Mouse (Mus musculus) heart, postnatal 0 days (tissue): ENCODE results near the gene Serpina16.

Experiments used
- CTCF ChIP-seq: IDR thresholded peaks from 2 replicates; pipeline ENCODE4 v1.5.1; 2016; ENCODE audit warnings: antibody characterized with exemption, control low read depth, low read depth
- EP300 ChIP-seq: IDR thresholded peaks from 2 replicates; pipeline ENCODE4 v1.6.1; 2016; ENCODE audit warnings: antibody characterized with exemption, low read depth

DNA sequence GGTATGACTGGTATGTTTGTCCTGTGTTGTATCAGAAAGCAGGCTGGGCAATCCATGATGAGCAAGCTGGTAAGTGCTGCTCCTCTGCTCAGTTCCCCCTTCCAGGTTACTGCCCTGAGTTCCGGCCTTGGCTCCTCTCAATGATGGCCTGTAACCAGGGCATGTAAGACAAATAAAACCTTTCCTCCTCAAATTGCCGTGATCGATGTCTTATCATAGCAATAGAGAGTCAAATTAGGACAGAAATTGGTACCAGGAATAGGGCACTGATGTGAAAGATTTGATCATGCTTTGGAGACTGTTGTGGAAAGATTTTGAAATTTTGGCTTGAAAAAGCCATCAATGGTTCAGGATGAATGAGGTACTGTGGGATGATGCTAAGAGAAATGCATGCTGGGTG is 10.7 kb downstream of the Serpina16 start:
- TF ChIP-seq CTCF (no peak), EP300 (no peak)
